Mouse (Mus musculus): ENCODE measurements around the gene Gm4312. TPM values are rescaled to one million over a fixed set of nuclear protein-coding genes. Genes with fewer than 3 reads are reported as not detected.
"Not testable (repeated sequence)": the region's sequence is repeated elsewhere in the genome, so short reads cannot be mapped to it uniquely, and the experiment has no call there.

Gene Gm4312
- not detected in 2 replicates for total RNA-seq (2021)
- long read RNA-seq, experiment 1 = 0 reads
- long read RNA-seq, experiment 2 = 0 reads

- not testable (repeated sequence) for DNase-seq
These were observed at the start of gene Gm4312 for GRCm38 (mm10) chr10:100382460-100382859. TSS of gene Gm4312 (minus strand) at chr10:100382560.

GRCm38 (mm10) chr10:100427592-100427991, 45.2 kb upstream of the Gm4312 start:
- no peak for DNase-seq

DNA sequence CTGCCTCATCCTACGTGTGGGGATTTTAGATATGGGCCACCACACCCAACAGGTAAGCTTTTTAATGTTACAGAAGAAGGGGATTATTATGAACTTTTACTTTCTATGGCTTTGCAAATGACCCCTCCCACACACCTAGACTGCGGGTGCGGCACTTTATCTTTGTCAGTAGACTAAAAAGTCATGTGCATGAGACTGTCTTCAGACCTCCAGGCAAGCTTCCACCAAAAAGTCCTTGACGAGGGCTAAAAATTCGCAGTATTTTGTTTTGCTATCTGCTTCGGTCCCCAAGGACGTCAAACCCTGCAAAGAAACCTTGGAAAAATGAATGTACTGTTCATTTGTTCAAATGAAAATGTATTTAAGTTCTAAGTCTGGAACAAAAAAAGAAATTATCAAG, 33.2 kb upstream of the Gm4312 start:
- peak; percentile 53 for DNase-seq

DNA sequence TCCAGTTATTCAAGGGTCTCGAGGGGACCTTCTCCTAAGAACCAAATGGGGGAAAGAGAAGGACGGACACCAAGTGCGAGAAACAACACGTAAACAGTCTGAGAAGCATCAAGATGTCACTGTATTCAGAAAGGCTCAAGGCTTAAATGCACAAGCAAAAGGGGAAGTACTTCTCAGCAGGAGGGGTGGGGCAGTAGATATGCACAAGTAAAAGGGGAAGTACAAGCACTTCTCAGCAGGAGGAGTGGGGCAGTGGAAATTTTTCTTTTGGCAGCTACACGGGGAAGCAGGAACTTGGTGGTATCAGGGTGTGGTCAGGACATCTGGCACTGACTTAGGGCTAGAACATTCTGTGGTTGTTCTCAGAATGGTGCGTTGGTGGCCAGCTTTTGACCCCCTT, 19.9 kb upstream of the Gm4312 start:
- DNase-seq = not testable (repeated sequence)

- not testable (repeated sequence) for DNase-seq
These were observed 21.3 kb downstream of the Gm4312 start, which contains the start of gene Gm4307 for GRCm38 (mm10) chr10:100361038-100361437. TSS of gene Gm4307 (plus strand) at chr10:100361338.

GRCm38 (mm10) chr10:100356841-100357240, 25.5 kb downstream of the Gm4312 start:
- DNase-seq = peak; percentile 1

- DNase-seq = not testable (repeated sequence)
These were observed 31.6 kb downstream of the Gm4312 start, which contains the start of gene Gm4305 for GRCm38 (mm10) chr10:100350793-100351192. TSS of gene Gm4305 (plus strand) at chr10:100351093.

DNA sequence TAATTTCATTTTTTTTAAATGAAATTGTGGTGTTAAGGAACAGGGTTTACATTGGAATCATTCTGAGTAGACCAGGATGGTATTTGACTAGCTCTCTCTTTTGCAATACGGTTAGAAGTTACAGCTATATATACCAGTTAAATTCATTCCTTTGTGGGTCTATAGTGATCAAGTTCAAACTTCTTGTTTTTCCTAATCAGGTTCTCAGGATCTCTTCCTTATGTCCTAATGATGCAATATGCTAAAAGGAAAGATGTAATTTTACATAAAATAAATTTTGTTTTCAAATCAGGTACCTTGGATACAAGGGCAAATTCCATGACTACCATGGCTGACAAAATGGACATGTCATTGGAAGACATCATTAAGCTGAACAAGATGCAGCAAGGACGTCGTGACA, 36.7 kb downstream of the Gm4312 start, which contains the start of gene Gm4303:
Gene Gm4303 (plus strand): TSS at position 301 of the 400 bp plus-strand sequence.
- not testable (repeated sequence) for DNase-seq

GRCm38 (mm10) chr10:100340536-100340935, 41.8 kb downstream of the Gm4312 start, which contains the start of gene Gm4302:
TSS of gene Gm4302 (plus strand) at chr10:100340836.
- DNase-seq = not testable (repeated sequence)

DNA sequence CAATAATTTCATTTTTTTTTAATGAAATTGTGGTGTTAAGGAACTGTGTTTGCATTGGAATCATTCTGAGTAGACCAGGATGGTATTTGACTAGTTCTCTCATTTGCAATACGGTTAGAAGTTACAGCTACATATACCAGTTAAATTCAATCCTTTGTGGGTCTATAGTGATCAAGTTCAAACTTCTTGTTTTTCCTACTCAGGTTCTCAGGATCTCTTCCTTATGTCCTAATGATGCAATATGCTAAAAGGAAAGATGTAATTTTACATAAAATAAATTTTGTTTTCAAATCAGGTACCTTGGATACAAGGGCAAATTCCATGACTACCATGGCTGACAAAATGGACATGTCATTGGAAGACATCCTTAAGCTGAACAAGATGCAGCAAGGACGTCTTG, 47.0 kb downstream of the Gm4312 start, which contains the start of gene Gm4301:
Gene Gm4301 (plus strand): TSS at position 301 of the 400 bp plus-strand sequence.
- DNase-seq = not testable (repeated sequence)

Other genes starting within 250 kb of the Gm4312 start
- gene Gm4301, start 46.9 kb downstream of the Gm4312 start, total RNA-seq (2021) = not detected in 2 replicates
- gene Gm4302, start 41.7 kb downstream of the Gm4312 start, total RNA-seq (2021) = not detected in 2 replicates
- not detected in 2 replicates for gene Gm4303, start 36.6 kb downstream of the Gm4312 start, total RNA-seq (2021)
- gene Gm4305, start 31.5 kb downstream of the Gm4312 start, total RNA-seq (2021) = not detected in 2 replicates
- not detected in 2 replicates for gene Gm4307, start 21.2 kb downstream of the Gm4312 start, total RNA-seq (2021)
- gene Tmtc3, start 104.8 kb upstream of the Gm4312 start, total RNA-seq (2021) = 23.4 and 23.7 TPM in 2 replicates
- 7.5 and 9.2 TPM in 2 replicates for gene Cep290, start 105.0 kb upstream of the Gm4312 start, total RNA-seq (2021)
- gene 4930430F08Rik, start 207.9 kb upstream of the Gm4312 start, total RNA-seq (2021) = 11.0 and 13.0 TPM in 2 replicates
- gene 1700017N19Rik, start 207.9 kb upstream of the Gm4312 start, total RNA-seq (2021) = not detected in 2 replicates